Mouse (Mus musculus): Measurements from ENCODE around the gene Rnf17. TPM values are rescaled to one million over a fixed set of nuclear protein-coding genes. Genes with fewer than 3 reads are reported as not detected.

Rnf17 gene
- polyA plus RNA-seq (2012; rRNA removed; ENCODE audit: low replicate concordance) = 0.19 and 0.22 TPM in 2 replicates

DNA sequence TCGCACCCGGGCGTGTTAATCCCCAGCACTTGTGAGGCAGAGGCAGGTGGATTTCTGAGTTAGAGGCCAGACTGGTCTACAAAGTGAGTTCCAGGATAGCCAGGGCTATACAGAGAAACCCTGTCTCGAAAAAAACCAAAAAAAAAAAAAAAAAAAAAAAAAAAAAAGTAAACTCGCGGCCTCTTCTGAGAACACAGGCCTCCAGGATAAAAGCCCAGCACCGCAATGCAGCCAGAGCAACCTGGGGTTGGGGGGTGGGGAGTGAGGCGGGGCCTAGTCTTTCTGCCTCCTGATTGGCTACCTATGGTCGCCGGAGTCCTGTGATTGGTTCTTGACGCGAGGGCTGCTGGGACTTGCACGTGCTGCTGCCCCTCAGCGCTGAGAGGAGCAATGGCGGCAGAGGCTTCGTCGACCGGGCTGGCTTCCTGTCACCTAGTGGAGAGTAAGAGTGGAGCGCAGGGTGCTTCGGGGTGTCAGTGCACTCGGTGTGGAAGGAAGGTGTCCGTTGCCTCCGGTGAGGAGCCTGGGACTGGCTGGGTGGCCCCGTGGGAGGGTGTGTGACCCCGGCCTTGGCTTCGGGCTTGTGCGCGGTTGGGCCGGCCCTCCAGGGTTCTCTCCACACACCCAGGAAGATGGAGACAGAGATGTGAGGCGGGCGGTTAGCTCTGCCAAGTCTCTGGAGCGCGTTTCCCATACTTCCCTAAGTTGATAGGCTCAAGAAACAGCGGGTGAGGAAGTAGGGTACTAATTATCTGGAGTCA is at the start of gene Rnf17:
Gene Rnf17 (plus strand): TSS at position 271 of the 761 bp plus-strand sequence.

DNA sequence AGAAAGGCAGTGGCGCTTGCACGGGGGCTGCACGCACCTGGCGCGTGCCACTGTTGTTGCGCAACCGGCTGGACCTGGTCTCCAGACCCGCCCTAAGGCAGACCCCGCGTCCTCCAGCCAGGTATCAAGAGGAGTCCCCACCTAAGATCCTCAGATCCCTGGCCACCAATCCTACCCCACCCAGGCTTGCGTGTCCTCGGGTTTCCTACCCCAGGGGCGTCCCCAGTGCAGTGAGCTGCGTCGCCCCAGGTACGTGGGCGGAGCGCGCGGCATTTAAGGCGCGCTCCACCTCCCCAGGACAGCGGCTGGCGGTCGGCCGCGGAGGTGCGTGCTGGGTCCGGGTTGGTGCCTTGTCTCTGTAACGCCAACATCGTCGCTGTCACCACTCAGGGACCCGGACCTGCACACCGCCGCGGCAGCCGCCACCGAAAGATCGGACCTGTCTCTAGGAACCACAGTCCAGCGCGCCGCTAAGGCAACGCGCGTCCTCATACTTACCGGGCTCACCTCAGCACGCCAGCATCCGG is 37.6 kb upstream of the Rnf17 start, which contains the start of gene Atp12a:
Gene Atp12a (plus strand): TSS at position 358 of the 527 bp plus-strand sequence.

Other genes starting within 250 kb of the Rnf17 start
- not detected in 2 replicates for gene Gzmg, start 243.0 kb upstream of the Rnf17 start, polyA plus RNA-seq (2012; rRNA removed; ENCODE audit: low replicate concordance)
- gene Gzmn, start 228.0 kb upstream of the Rnf17 start, polyA plus RNA-seq (2012; rRNA removed; ENCODE audit: low replicate concordance) = not detected in 2 replicates
- gene Gzmf, start 191.2 kb upstream of the Rnf17 start, polyA plus RNA-seq (2012; rRNA removed; ENCODE audit: low replicate concordance) = 1.1 TPM in 1 of 2 replicates, not detected in the other
- 5.1 TPM in 1 of 2 replicates, not detected in the other for gene Gzmc, start 167.9 kb upstream of the Rnf17 start, polyA plus RNA-seq (2012; rRNA removed; ENCODE audit: low replicate concordance)
- 1.1 and 10.4 TPM in 2 replicates for gene Gzmb, start 140.3 kb upstream of the Rnf17 start, polyA plus RNA-seq (2012; rRNA removed; ENCODE audit: low replicate concordance)
- gene Atp12a, start 37.5 kb upstream of the Rnf17 start, polyA plus RNA-seq (2012; rRNA removed; ENCODE audit: low replicate concordance) = 4.3 TPM in 1 of 2 replicates, not detected in the other
- 1.5 and 2.1 TPM in 2 replicates for gene Cenpj, start 172.8 kb downstream of the Rnf17 start, polyA plus RNA-seq (2012; rRNA removed; ENCODE audit: low replicate concordance)
- 8.8 and 11.8 TPM in 2 replicates for gene Parp4, start 173.0 kb downstream of the Rnf17 start, polyA plus RNA-seq (2012; rRNA removed; ENCODE audit: low replicate concordance)

Measured in subcutaneous adipose tissue, adult 2 months (tissue).